Mouse (Mus musculus) thymus, postnatal 10 days (tissue): ENCODE data around the gene Cmc1.

Experiments used
- DNase-seq, 2 experiments: peaks; one replicate each; pipeline ENCODE4 v3.0.0; 2021; ENCODE audit warnings: low spot score in 2 of 2

Gene Cmc1

GRCm38 (mm10) chr9:118149407-118150402, at the start of gene Cmc1:
TSS of gene Cmc1 (minus strand) at chr9:118150177.
- peak; percentile 84 to 87 for DNase-seq

GRCm38 (mm10) chr9:118198557-118198956, 48.6 kb upstream of the Cmc1 start:
- no peak for DNase-seq

GRCm38 (mm10) chr9:118196661-118197390, 46.8 kb upstream of the Cmc1 start:
- peak; percentile 46 to 52 for DNase-seq

GRCm38 (mm10) chr9:118193263-118193662, 43.3 kb upstream of the Cmc1 start:
- DNase-seq, result no peak

- no peak for DNase-seq
Observed at GRCm38 (mm10) chr9:118191276-118191675, 41.3 kb upstream of the Cmc1 start.

GRCm38 (mm10) chr9:118188374-118188773, 38.4 kb upstream of the Cmc1 start:
- no peak for DNase-seq

GRCm38 (mm10) chr9:118187420-118187819, 37.4 kb upstream of the Cmc1 start:
- DNase-seq, result no peak

GRCm38 (mm10) chr9:118186776-118187175, 36.8 kb upstream of the Cmc1 start:
- no peak for DNase-seq

- no peak for DNase-seq
Observed at GRCm38 (mm10) chr9:118179136-118180025, 29.4 kb upstream of the Cmc1 start.

- DNase-seq, result no peak
Observed at GRCm38 (mm10) chr9:118176687-118177086, 26.7 kb upstream of the Cmc1 start.

GRCm38 (mm10) chr9:118175411-118175810, 25.4 kb upstream of the Cmc1 start:
- no peak for DNase-seq

- no peak for DNase-seq
Observed at GRCm38 (mm10) chr9:118173086-118173485, 23.1 kb upstream of the Cmc1 start.

- peak in 1 of 2 experiments; percentile 26 for DNase-seq
Observed at GRCm38 (mm10) chr9:118168544-118168943, 18.6 kb upstream of the Cmc1 start.

- peak in 1 of 2 experiments; percentile 12 for DNase-seq
Observed at GRCm38 (mm10) chr9:118167606-118168005, 17.6 kb upstream of the Cmc1 start.

GRCm38 (mm10) chr9:118161536-118161935, 11.6 kb upstream of the Cmc1 start:
- no peak for DNase-seq

GRCm38 (mm10) chr9:118159936-118160335, 10.0 kb upstream of the Cmc1 start:
- no peak for DNase-seq

- no peak for DNase-seq
Observed at GRCm38 (mm10) chr9:118158201-118158600, 8.2 kb upstream of the Cmc1 start.

GRCm38 (mm10) chr9:118157234-118157633, 7.3 kb upstream of the Cmc1 start:
- no peak for DNase-seq

GRCm38 (mm10) chr9:118154666-118155065, 4.7 kb upstream of the Cmc1 start:
- DNase-seq, result no peak

GRCm38 (mm10) chr9:118151221-118151507, 1.2 kb upstream of the Cmc1 start:
- no peak for DNase-seq

- no peak for DNase-seq
Observed at GRCm38 (mm10) chr9:118150429-118151220, 648 bp upstream of the Cmc1 start.
